Mouse (Mus musculus) cerebellum, adult 9-11 months (tissue): ENCODE measurements around the gene Gm9732.
"Not testable (repeated sequence)": the region's sequence is repeated elsewhere in the genome, so short reads cannot be mapped to it uniquely, and the experiment has no call there.

Experiments used
- DNase-seq: peaks from one replicate; pipeline ENCODE4 v3.0.0; 2022

Gene Gm9732

GRCm38 (mm10) chr14:43274986-43275511 is at the start of gene Gm9732:
Gm9732 (plus strand) TSS chr14:43275036.
- not testable (repeated sequence) for DNase-seq

- not testable (repeated sequence) for DNase-seq
These were observed 39.6 kb upstream of the Gm9732 start, which contains the start of gene Gm8122 for GRCm38 (mm10) chr14:43235204-43235603. Gm8122 (minus strand) TSS chr14:43235304.

GRCm38 (mm10) chr14:43237769-43238168 is 37.1 kb upstream of the Gm9732 start:
- not testable (repeated sequence) for DNase-seq

GRCm38 (mm10) chr14:43249611-43250170 is 25.1 kb upstream of the Gm9732 start:
- not testable (repeated sequence) for DNase-seq

GRCm38 (mm10) chr14:43250549-43251253 is 24.1 kb upstream of the Gm9732 start:
- DNase-seq: not testable (repeated sequence)

GRCm38 (mm10) chr14:43256511-43256910 is 18.3 kb upstream of the Gm9732 start:
- not testable (repeated sequence) for DNase-seq

GRCm38 (mm10) chr14:43258349-43258748 is 16.5 kb upstream of the Gm9732 start, which contains the start of gene Gm8126:
Gm8126 (plus strand) TSS chr14:43258649.
- DNase-seq: not testable (repeated sequence)

- DNase-seq: not testable (repeated sequence)
These were observed 11.4 kb upstream of the Gm9732 start for GRCm38 (mm10) chr14:43263421-43263820.

GRCm38 (mm10) chr14:43268521-43269084 is 6.2 kb upstream of the Gm9732 start:
- not testable (repeated sequence) for DNase-seq

GRCm38 (mm10) chr14:43269211-43269610 is 5.6 kb upstream of the Gm9732 start:
- not testable (repeated sequence) for DNase-seq

GRCm38 (mm10) chr14:43273161-43273560 is 1.7 kb upstream of the Gm9732 start:
- DNase-seq: not testable (repeated sequence)

- not testable (repeated sequence) for DNase-seq
These were observed 916 bp downstream of the Gm9732 start for GRCm38 (mm10) chr14:43275752-43276151.

- not testable (repeated sequence) for DNase-seq
These were observed 2.6 kb downstream of the Gm9732 start for GRCm38 (mm10) chr14:43277468-43277867.

GRCm38 (mm10) chr14:43278146-43278545 is 3.3 kb downstream of the Gm9732 start:
- DNase-seq: not testable (repeated sequence)

- DNase-seq: not testable (repeated sequence)
These were observed 3.8 kb downstream of the Gm9732 start for GRCm38 (mm10) chr14:43278681-43279080.

- DNase-seq: not testable (repeated sequence)
These were observed 18.7 kb downstream of the Gm9732 start, which contains the start of gene Gm8127 for GRCm38 (mm10) chr14:43293503-43293902. Gm8127 (minus strand) TSS chr14:43293832.

GRCm38 (mm10) chr14:43319516-43319915 is 44.7 kb downstream of the Gm9732 start:
- not testable (repeated sequence) for DNase-seq

- not testable (repeated sequence) for DNase-seq
These were observed 53.8 kb downstream of the Gm9732 start for GRCm38 (mm10) chr14:43328603-43329002.

- DNase-seq: not testable (repeated sequence)
These were observed 56.6 kb downstream of the Gm9732 start for GRCm38 (mm10) chr14:43331362-43331880.

GRCm38 (mm10) chr14:43337646-43338045 is 62.8 kb downstream of the Gm9732 start:
- DNase-seq: not testable (repeated sequence)

- DNase-seq: not testable (repeated sequence)
These were observed 72.9 kb downstream of the Gm9732 start, which contains the start of gene 1700001F09Rik for GRCm38 (mm10) chr14:43347711-43348110. 1700001F09Rik (minus strand) TSS chr14:43347811.

GRCm38 (mm10) chr14:43352944-43353343 is 78.1 kb downstream of the Gm9732 start:
- DNase-seq: not testable (repeated sequence)
